Mouse (Mus musculus) frontal cortex, postnatal 14 days (tissue): ENCODE data around the gene Fcnb.

Experiments
- DNase-seq, 2 experiments: peaks; one replicate each; pipeline ENCODE4 v3.0.0; 2022; ENCODE audit warnings: low spot score in 2 of 2

Gene Fcnb

DNA sequence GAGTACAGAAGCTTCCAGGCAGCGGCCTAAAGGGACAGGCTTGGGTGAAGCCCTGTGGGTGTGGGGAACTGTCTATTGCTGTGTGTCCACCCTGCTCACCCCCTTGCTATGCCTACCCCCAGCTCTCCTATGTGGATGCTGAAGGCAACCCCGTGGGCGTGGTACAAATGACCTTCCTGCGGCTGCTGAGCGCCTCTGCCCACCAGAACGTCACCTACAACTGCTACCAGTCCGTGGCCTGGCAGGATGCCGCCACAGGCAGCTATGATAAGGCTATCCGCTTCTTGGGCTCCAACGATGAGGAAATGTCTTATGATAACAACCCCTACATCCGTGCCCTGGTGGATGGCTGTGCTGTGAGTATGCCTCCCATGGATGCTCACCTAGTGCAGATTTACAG, 52.2 kb downstream of the Fcnb start:
- DNase-seq: no peak

DNA sequence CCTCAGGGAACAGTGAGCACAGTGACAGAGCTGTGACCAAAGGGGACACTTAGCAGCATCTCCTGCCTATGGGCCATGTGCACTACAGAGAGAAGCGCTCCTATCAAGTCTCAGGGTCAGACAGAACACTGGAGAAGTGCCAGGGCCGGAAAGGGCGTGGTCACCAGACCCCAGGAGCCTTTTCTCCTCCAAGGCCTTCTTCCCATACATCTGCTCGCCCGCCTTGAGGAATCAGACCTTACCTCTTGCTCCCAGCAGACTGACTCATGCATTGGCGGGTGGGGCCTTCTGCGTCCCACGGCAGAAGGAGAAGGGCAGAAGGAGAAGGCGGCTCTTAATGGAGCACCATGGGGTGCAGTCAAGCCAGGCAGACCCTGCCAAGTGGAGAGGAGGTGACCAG, 52.8 kb downstream of the Fcnb start:
- no peak for DNase-seq
